8 mouse cellular contexts compared by ENCODE assay signal in the genomic region with DNA sequence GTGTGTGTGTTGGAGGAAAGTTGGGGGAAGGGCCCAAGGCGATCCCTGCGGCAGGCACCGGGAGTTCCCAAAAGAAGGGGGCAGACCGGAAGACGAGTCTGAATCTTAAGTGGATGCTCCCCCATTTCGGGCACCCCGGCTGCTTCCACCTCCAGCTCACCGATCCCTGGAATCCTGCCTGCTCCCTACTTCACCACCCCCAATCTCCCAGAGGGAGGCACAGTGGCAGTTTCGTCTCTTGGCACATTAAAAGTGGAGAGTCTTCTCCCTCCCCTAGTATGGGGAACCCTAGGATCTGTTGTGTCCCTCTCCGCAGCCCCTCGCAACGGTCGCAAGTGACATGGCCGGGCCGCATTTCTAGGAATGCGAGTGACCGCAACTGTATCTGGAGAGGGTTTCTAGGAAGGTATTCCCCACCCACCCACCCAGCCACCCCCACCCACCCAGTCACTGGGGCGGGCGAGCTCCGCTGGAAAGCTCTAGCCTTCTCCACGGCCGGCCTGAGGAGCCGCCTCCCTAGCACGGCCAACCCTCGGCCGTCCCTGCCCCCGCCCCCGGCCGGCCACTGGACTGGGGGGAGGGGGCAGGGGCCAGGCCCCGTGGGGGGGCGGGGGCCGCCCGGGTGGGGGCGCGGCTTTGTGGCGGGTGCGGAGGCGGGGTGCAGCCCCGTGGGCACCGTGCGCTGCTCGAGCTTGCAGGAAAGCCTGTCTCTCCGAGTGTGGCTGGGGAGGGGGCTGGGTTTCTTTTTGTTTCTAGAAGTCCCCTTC.
DNase-seq lines count a peak whose midpoint lies in the region; ATAC-seq and TF ChIP-seq lines count a peak whose summit lies in the region.

No protein-coding gene starts in this region.

- peaks cover 2 to 14% of the 10 kb centered on the region in 2 experiments; a peak in 3 of 4 replicates for H3K4me1 ChIP-seq in MEL (ENCODE audit: control insufficient read depth in 1 of 2, insufficient read depth in 2 of 2, low read length in 2 of 2)
- H3K4me1 ChIP-seq in forebrain, embryonic 14.5 days (ENCODE audit: control insufficient read depth, insufficient read depth, low read length): peaks cover 14% of the 10 kb centered on the region; the same call in 1 of the 2 replicates
- peaks cover 6% of the 10 kb centered on the region; the same call in 1 of the 2 replicates for H3K4me1 ChIP-seq in heart, postnatal 0 days (ENCODE audit: control insufficient read depth, insufficient read depth)

- no peak for TF ChIP-seq POLR2A in MEL (IDR thresholded peaks at IDR 0.05; ENCODE audit: control insufficient read depth in 1 of 2, insufficient read depth in 1 of 2, low read depth in 1 of 2, low read length in 2 of 2, poor library complexity in 1 of 2)

- intact Hi-C loops in left cerebral cortex, adult 2 months (cut with DNase I): loop anchor here (5.0 kb wide), 4 partner anchors 70 to 180 kb away; no protein-coding TSS in a partner anchor

- H3K27me3 ChIP-seq in MEL (ENCODE audit: control insufficient read depth in 1 of 2, insufficient read depth in 2 of 2, low read length in 2 of 2): peaks cover 0 to 2% of the 10 kb centered on the region in 2 experiments; a peak in 1 of 4 replicates
- peaks cover 24% of the 10 kb centered on the region for H3K27me3 ChIP-seq in forebrain, embryonic 14.5 days (replicated peaks; ENCODE audit: control insufficient read depth, insufficient read depth, low read length)
- H3K27me3 ChIP-seq in heart, postnatal 0 days (ENCODE audit: control insufficient read depth, insufficient read depth, low read length): no peaks in the 10 kb centered on the region

- no peak for DNase-seq in MEL (ENCODE audit: low read depth, low spot score)
- peak; percentile 68 for DNase-seq in adrenal gland, postnatal 25 days
- peak; percentile 52 for DNase-seq in forebrain, embryonic 14.5 days (ENCODE audit: low spot score)
- peak; percentile 55 for DNase-seq in heart, postnatal 0 days (ENCODE audit: low spot score)
- DNase-seq in left cerebral cortex, adult 2 months (ENCODE audit: extremely low spot score in 1 of 2, low spot score in 2 of 2): peak; percentile 62 to 69
- peak; percentile 70 to 82 for DNase-seq in lung, postnatal 4 days
- DNase-seq in right cerebral cortex, postnatal 25 days: peak; percentile 60
- DNase-seq in spleen, postnatal 14 days (ENCODE audit: low spot score in 2 of 2): no peak

- peaks cover 3% of the 10 kb centered on the region; the same call in 1 of the 2 replicates for H3K79me2 ChIP-seq in MEL (ENCODE audit: control insufficient read depth, insufficient read depth, low read length, poor library complexity)

- no peaks in the 10 kb centered on the region for H3K9me3 ChIP-seq in MEL (replicated peaks; ENCODE audit: insufficient read depth, low read length)
- H3K9me3 ChIP-seq in forebrain, embryonic 14.5 days (replicated peaks; ENCODE audit: control insufficient read depth, low read length): no peaks in the 10 kb centered on the region
- H3K9me3 ChIP-seq in heart, postnatal 0 days (replicated peaks; ENCODE audit: control insufficient read depth, low read length): no peaks in the 10 kb centered on the region

- H3K36me3 ChIP-seq in MEL (ENCODE audit: control insufficient read depth in 1 of 2, insufficient read depth in 2 of 2, low read length in 2 of 2): peaks cover 0 to 3% of the 10 kb centered on the region in 2 experiments; a peak in 1 of 4 replicates
- H3K36me3 ChIP-seq in forebrain, embryonic 14.5 days (ENCODE audit: control insufficient read depth, insufficient read depth, low read length): no peaks in the 10 kb centered on the region
- no peaks in the 10 kb centered on the region for H3K36me3 ChIP-seq in heart, postnatal 0 days (replicated peaks; ENCODE audit: control insufficient read depth, insufficient read depth, low read length)

- H3K27ac ChIP-seq in MEL (ENCODE audit: control insufficient read depth, low read depth, low read length): no peak overlapping the region
- H3K27ac ChIP-seq in forebrain, embryonic 14.5 days (ENCODE audit: low read depth, low read length): no peak overlapping the region
- H3K27ac ChIP-seq in heart, postnatal 0 days (ENCODE audit: low read depth): peak overlapping the region; percentile 52
- H3K27ac ChIP-seq in left cerebral cortex, adult 2 months: peak overlapping the region; percentile 75

- peak overlapping the region; percentile 98 for H3K4me2 ChIP-seq in forebrain, embryonic 14.5 days (ENCODE audit: low read length)
- H3K4me2 ChIP-seq in heart, postnatal 0 days (ENCODE audit: low read depth, low read length): peak overlapping the region; percentile 98

- WGBS in forebrain, embryonic 14.5 days: under 1% methylated on average over 18 of the region's 43 CpGs
- WGBS in heart, postnatal 0 days: under 1% methylated on average over 23 of the region's 43 CpGs

- peak; percentile 56 for ATAC-seq in forebrain, embryonic 14.5 days
- peak; percentile 84 for ATAC-seq in heart, postnatal 0 days (ENCODE audit: insufficient read depth, low read depth)

- H3K9ac ChIP-seq in MEL (ENCODE audit: control insufficient read depth, low read depth, low read length, poor library complexity, severe bottlenecking): peak overlapping the region; percentile 79
- H3K9ac ChIP-seq in forebrain, embryonic 14.5 days (ENCODE audit: low read length): peak overlapping the region; percentile 74
- H3K9ac ChIP-seq in heart, postnatal 0 days (replicated peaks; ENCODE audit: low read depth, low read length): peak overlapping the region; percentile 70

- TF ChIP-seq CTCF in MEL (IDR thresholded peaks at IDR 0.05 in 2 of 3, conservative IDR thresholded peaks at IDR 0.05 in 1 of 3; ENCODE audit: control insufficient read depth in 1 of 3, insufficient read depth in 1 of 3, low read depth in 2 of 3, low read length in 3 of 3, poor library complexity in 1 of 3, severe bottlenecking in 1 of 3): no peak
- TF ChIP-seq CTCF in heart, postnatal 0 days (IDR thresholded peaks at IDR 0.05; ENCODE audit: low read depth): no peak
- no peak for TF ChIP-seq CTCF in left cerebral cortex, adult 2 months (IDR thresholded peaks at IDR 0.05)

- TF ChIP-seq RAD21 in MEL (IDR thresholded peaks at IDR 0.05; ENCODE audit: low read depth, low read length): no peak

- H3K4me3 ChIP-seq in MEL (ENCODE audit: control insufficient read depth in 1 of 2, insufficient read depth in 1 of 2, low read depth in 2 of 2, low read length in 2 of 2): peak overlapping the region; percentile 67 to 90
- peak overlapping the region; percentile 61 for H3K4me3 ChIP-seq in forebrain, embryonic 14.5 days (ENCODE audit: low read depth, low read length)
- peak overlapping the region; percentile 80 for H3K4me3 ChIP-seq in heart, postnatal 0 days (ENCODE audit: low read depth, low read length)
- peak overlapping the region; percentile 78 for H3K4me3 ChIP-seq in left cerebral cortex, adult 2 months

- no peak for TF ChIP-seq EP300 in MEL (IDR thresholded peaks at IDR 0.05; ENCODE audit: low read depth in 1 of 2, low read length in 2 of 2)
- TF ChIP-seq EP300 in heart, postnatal 0 days (IDR thresholded peaks at IDR 0.05; ENCODE audit: low read depth): no peak

TF ChIP-seq in MEL, 35 proteins besides CTCF, POLR2A, EP300 and RAD21:
- TF ChIP-seq MAX (IDR thresholded peaks at IDR 0.05; ENCODE audit: low read length) (no peak), RCOR1 (IDR thresholded peaks at IDR 0.05; ENCODE audit: low read depth, low read length) (no peak), MAZ (IDR thresholded peaks at IDR 0.05; ENCODE audit: low read depth, low read length) (no peak), TBP (IDR thresholded peaks at IDR 0.05; ENCODE audit: low read depth, low read length) (no peak), TAL1 (IDR thresholded peaks at IDR 0.05; ENCODE audit: low read length) (no peak), KAT2A (conservative IDR thresholded peaks at IDR 0.05; ENCODE audit: low read depth, low read length) (no peak)

Comparison
In these comparisons a context has a peak if more than half of its experiments do, and no peak if none do; other contexts are left out.
1. DNase-seq: peak in adrenal gland, postnatal 25 days (single experiment), forebrain, embryonic 14.5 days (single experiment), heart, postnatal 0 days (single experiment), left cerebral cortex, adult 2 months (2 of 2), lung, postnatal 4 days (2 of 2) and right cerebral cortex, postnatal 25 days (single experiment); none in MEL (single experiment) and spleen, postnatal 14 days (0 of 2).
2. H3K27ac ChIP-seq: peak in heart, postnatal 0 days (single experiment) and left cerebral cortex, adult 2 months (single experiment); none in MEL (single experiment) and forebrain, embryonic 14.5 days (single experiment).
3. Peak in every context shown above with its lines, with median percentiles within 50 percentile points of each other: H3K4me3 ChIP-seq and H3K9ac ChIP-seq.